Mouse (Mus musculus) heart, adult 11 months (tissue): ENCODE data around the gene Ebf1.

Source experiments
- DNase-seq: peaks from one replicate; pipeline ENCODE4 v3.0.0; 2022

The Ebf1 gene

DNA sequence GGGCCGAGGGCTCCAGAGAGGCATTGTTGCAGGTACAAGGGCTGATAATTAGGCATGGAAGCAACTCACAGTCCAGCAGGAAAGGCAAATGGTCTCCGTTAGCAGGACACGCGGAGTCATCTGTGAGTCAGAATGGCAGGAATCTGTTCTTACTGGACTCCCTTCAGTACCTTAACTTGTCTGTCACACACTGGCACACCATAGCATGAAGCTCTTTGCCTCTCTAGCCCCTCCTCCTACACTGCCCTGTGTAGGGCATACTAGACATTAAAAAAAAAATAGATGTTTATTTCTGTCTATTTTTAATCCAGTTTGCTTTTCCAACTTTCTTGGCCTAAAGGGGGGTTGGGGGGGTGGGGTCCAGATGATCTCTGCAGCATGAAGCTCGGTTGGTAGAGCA is 168.4 kb downstream of the Ebf1 start:
- DNase-seq = no peak

DNA sequence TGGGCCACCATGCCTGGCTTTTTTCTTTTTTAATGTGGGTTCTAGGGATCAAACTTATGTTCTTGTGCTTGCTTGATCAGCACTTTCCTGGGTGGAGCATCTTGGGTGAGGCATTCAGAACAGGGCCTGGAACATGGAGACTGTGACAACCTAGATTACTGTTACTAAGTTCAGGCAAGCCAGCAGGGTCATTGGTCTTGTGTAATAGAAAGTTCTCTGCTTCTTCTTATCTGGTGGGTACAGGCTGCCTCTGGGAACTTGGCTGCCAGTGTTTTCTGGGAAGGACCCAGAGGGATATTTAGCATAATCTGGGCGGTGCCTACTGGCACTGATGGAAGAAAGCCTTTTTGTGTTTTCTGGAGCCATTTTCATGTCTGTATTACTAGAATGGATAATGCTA is 170.9 kb downstream of the Ebf1 start:
- peak; percentile 94 for DNase-seq

DNA sequence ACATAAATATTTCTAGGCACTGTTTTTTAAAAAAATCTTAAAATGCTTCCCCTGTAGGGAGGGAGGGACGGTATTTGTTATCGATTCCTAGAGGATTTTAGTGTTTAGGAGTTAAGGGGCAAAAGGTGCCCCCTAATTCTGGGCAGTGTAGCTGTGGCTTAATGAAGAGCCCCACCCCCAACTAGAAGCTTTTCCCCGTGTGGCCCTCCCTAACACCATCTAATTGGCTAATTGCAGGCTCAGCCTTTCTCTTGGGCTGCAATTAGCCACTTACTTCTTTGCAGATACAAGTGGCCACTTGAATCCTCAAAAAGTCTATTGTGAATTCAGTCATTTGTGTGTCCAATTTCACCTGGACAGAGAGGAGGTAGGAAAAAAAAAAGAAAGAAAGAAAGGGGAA is 175.7 kb downstream of the Ebf1 start:
- no peak for DNase-seq

DNA sequence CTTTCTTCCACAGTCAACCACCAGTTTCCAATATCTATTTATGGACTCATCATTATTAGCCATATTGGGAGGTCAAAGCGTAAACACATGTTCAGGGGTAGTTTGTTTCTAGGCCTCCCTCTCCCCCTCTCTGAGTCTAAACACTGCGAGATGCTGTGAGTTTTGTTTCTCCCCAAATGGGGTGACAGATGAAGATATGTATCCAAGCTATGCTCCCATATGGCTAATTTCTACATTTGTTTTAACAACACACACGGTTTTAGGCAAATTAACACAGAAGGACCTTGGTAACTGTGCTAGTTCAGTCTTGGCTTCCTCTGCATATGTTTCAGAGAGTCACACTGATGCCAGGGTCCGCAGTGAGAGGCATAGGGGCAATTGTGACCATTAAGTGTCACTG is 177.8 kb downstream of the Ebf1 start:
- DNase-seq = no peak

DNA sequence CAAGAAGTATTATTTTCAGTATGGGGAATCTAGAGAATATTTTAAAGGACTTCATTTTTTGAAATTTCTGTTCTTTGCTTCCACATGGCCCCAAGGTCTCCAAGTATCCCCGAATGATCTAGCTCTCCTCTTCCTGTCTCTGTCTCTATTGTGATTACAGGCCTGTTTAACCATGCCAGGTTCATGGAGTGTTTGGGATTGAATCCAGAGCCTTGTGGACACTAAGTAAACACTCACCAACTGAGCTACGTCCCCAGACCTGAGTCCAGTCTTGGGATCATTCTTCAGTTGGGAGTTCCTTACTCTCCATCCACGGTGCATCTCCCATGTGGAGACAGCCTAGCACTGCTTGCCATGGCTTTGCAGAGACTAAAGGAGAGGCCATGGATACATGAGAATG is 178.7 kb downstream of the Ebf1 start:
- peak; percentile 65 for DNase-seq

GRCm38 (mm10) chr11:44798270-44798669 is 181.2 kb downstream of the Ebf1 start:
- no peak for DNase-seq

DNA sequence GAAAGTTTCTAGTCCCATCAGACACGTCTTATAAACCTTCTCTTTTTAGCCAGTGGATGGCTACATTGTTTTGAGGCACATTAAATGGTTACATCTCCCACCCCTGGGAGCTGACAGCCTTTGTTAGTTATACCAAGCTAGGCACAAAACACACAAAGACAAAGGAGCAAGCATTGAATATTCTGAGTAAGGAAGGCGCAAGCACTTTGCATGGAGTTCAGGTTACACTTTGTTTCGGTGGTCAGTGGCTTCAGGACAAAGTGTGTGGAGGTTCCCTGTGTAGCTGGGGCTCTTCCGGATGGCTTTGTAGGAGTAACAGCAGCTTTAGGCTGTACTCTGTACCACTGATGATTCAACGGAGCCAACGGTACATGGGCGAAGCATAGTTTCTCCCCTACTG is 186.9 kb downstream of the Ebf1 start:
- no peak for DNase-seq

- peak; percentile 88 for DNase-seq
These were observed 189.5 kb downstream of the Ebf1 start for GRCm38 (mm10) chr11:44806589-44806988.

GRCm38 (mm10) chr11:44808855-44809546 is 191.9 kb downstream of the Ebf1 start:
- DNase-seq = no peak

DNA sequence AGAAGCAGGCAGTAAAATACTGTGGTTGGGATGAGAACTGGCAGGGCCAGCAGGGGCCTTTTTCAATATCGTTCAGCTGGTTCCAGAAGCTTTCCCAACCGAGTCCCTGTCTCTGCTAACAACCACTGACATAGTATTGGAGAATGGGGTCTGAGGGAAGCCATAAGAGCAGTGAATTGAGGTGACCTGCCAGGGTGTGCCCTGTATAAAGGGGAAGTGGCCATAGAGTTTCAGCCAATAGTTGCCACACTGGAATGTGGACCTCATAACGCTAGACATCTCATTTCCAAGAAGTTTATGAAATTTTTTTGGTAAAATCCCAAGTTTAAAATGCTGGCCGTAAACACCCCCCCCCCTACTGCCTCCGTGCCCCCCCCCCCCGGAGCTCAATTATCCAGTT is 193.9 kb downstream of the Ebf1 start:
- DNase-seq = no peak

DNA sequence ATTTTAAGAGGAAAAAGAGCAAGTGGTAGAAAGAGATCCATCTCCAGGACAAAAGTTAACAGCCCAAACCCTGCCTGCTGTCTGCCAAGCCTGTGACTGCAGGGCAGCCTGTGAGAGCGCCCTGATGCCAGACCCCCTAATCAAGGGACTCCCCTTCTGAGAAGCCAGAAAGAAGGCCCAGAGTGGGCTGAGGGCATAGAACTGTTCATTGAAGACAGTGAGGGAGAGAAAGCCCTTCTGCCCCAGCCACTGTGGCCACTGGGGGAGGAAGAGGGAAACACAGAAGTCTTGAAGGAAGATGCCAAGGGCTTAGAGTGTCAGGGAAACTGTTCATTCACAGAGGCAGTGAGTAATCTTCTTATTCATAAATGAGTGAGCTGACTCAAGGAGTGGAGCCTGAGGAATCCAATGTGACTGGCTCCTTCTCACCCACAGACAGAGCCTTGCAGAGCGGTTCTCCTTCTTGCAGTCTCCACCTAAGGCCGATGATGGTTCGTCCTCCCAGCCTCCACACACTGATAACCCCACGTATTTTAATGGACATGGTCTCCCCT is 195.2 kb downstream of the Ebf1 start:
- peak; percentile 89 for DNase-seq

GRCm38 (mm10) chr11:44813534-44813933 is 196.4 kb downstream of the Ebf1 start:
- DNase-seq = peak; percentile 80

GRCm38 (mm10) chr11:44814847-44815246 is 197.7 kb downstream of the Ebf1 start:
- DNase-seq = peak; percentile 94

GRCm38 (mm10) chr11:44815991-44816390 is 198.9 kb downstream of the Ebf1 start:
- DNase-seq = no peak

- DNase-seq = no peak
These were observed 205.2 kb downstream of the Ebf1 start for GRCm38 (mm10) chr11:44822312-44822711.

DNA sequence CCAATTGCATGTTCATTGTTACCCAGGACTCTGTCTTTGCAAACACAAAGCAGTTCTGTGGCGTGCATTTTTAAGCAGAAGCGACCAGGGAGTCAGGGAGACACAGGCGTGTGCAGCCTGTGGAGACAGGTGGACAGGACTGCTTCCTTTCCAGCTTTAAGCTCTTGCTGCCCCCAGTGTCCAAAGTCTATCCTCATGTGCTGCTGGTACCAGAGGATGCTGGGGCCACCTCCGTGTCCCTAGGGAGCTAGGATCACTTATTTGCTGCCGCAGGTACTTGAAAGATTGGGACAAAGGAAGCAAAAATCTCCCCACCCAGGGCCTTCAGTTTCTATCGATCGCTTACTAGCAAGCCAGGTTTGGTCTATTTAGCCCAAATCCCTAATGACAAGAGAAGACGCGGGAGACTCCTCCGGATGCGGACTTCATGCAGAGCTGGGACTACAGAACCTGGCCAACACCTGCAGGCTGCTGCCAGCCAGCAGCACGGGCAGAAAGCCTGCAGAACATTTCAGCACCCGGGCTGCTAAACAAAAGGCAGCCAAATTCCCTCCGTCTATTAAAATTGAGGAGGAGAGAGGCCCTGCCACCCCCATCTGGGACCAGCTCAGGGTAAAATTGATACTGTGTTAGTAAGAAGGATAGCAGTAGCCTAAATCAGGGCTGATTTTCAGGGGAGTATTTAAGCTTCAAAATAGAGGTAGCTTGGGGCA is 215.3 kb downstream of the Ebf1 start:
- no peak for DNase-seq

GRCm38 (mm10) chr11:44832940-44833254 is 215.8 kb downstream of the Ebf1 start:
- no peak for DNase-seq

DNA sequence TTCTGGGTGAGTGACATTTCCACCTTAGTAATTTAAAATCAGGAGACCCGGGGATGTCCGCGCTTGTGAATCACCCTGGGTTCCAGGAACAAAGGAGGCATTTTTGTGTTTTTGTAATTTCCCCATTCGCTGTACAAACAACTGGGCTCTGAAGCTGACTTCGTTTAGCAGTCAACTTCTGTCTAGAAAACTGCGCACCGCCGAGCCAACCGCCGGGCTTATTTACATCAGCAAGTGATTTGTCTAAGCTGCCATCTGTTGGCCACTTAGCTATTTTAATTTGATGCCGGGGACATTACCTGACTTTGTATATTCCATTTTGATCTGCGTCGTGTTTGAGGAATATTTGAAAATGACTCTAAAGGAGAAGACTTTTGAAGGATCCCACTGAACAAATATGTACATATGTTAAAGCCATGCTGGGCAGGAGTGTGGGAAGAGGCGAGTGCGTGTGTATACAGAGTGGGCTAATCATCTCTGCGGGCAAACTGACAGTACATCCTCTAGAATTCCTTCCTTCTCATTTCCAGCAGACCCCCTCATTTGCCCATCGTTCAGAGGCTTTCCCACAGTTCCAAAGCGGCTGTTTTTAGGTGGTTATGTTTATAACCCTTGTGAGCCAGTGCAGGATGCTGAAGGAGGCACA is 216.4 kb downstream of the Ebf1 start:
- peak; percentile 86 for DNase-seq

GRCm38 (mm10) chr11:44835166-44835565 is 218.0 kb downstream of the Ebf1 start:
- DNase-seq = peak; percentile 83

GRCm38 (mm10) chr11:44837592-44837991 is 220.5 kb downstream of the Ebf1 start:
- no peak for DNase-seq

DNA sequence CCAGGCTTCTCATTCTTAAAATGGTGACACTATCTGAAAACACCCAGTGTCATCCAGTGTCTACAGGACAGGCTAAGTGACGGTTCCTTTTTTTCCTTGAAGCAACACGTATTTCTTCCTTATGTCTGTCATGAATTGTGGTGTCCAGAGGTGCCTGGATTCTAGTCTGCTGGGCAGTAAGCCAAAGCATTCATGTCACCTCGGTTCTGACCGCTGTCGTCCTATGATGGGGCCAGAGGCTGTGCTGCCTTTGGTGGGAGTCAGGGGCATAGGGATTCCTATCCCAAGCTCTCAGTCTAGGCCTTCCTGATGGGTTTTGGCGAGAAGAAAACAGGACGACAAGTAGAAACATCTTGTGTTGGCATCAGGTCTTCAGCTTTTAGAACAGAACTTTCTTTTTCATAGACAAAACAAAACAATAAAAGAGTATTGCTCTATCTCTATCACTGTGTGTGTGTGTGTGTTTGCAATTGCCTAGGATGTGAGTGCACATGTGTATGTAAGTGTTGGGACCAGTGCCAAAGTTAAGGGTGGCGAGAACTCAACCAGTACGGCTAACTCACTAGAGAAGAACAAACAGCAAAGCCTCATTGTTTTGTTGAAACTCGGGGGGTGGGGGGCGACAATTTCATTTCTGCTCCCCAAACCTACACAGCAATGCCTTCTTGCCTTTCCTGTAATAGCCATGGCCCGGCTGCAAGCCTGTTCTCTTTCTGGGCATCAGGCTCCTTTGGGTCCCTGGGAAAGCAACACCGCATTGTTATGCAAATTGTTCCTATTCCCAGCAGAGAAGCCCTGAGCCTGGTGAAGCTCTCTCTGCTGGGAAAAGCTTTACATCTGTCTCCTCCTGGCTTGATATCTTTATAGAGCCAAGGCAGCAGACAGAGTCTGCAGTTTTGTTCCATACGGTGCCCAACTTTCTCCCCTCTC is 224.3 kb downstream of the Ebf1 start:
- DNase-seq = peak; percentile 87

DNA sequence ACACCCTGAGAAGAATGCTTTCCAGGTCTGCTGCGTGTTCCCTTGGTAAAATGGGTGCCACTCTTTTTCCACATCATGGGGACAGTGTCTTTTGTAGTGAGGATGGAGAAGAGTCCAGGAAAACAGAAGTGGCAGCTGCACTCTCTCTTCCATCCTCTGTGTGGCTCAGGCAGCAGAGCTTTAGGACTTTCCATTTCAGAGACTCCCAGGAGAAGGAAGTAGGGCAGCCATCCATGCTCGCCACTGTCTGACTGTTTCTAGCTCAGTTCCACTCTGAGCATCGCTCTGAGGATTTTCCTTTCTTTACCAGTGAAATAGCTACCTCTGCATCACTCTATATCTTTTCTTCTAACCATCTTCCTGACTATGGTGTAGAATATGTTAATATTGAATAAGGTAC is 234.8 kb downstream of the Ebf1 start:
- DNase-seq = peak; percentile 88

DNA sequence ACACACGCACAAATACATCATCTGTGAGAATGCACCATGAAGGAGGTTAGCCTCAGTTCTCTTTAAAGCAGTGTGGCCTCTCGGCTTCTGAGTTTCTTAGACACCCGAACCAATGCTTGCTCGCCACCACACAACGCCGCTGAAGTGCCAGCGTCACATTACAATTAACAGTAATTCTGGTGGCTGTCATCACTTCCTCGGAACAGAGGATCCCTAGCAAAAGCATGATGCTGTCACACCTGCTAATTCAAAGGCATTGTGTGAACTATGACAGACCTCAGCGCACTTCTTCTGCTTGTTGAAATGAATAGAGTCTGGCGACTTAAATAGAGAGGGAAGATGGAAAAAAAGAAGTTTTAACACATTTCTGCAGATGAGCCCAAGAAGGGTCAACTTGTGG is 235.8 kb downstream of the Ebf1 start:
- peak; percentile 79 for DNase-seq
